Mouse (Mus musculus): Measurements from ENCODE around the gene Slc25a16. TPM values are rescaled to one million over a fixed set of nuclear protein-coding genes. Genes with fewer than 3 reads are reported as not detected.
A peak's percentile ranks its signal among the peaks of the same experiment; 100 is the strongest.

The Slc25a16 gene
- polyA plus RNA-seq, 1 experiment from 2014 or later, result 12.0 TPM

- Histone ChIP-seq H3K4me1 (no peaks in the 10 kb centered on the region), H3K27me3 (no peaks in the 10 kb centered on the region), H3K4me2 (no peak overlapping the region), H3K9ac (no peak overlapping the region), H3K9me3 (no peaks in the 10 kb centered on the region), H3K27ac (no peak overlapping the region), H3K4me3 (no peak overlapping the region), H3K36me3 (no peaks in the 10 kb centered on the region)
- WGBS, result 86% methylated on average over 2 of the region's 2 CpGs
- no peak for ATAC-seq (ENCODE audit: insufficient number of reproducible peaks, low FRiP score, low TSS enrichment, low read depth)
Observed at GRCm38 (mm10) chr10:62911120-62911519, 9.3 kb upstream of the Slc25a16 start.

GRCm38 (mm10) chr10:62918985-62919384 lies 1.4 kb upstream of the Slc25a16 start:
- ATAC-seq (ENCODE audit: insufficient number of reproducible peaks, low FRiP score, low TSS enrichment, low read depth), result no peak
- Histone ChIP-seq H3K27ac (no peak overlapping the region), H3K4me1 (peaks cover 12% of the 10 kb centered on the region), H3K27me3 (no peaks in the 10 kb centered on the region), H3K9ac (no peak overlapping the region), H3K9me3 (no peaks in the 10 kb centered on the region), H3K4me2 (no peak overlapping the region), H3K4me3 (no peak overlapping the region), H3K36me3 (no peaks in the 10 kb centered on the region)
- 67% methylated on average over 3 of the region's 3 CpGs for WGBS

DNA sequence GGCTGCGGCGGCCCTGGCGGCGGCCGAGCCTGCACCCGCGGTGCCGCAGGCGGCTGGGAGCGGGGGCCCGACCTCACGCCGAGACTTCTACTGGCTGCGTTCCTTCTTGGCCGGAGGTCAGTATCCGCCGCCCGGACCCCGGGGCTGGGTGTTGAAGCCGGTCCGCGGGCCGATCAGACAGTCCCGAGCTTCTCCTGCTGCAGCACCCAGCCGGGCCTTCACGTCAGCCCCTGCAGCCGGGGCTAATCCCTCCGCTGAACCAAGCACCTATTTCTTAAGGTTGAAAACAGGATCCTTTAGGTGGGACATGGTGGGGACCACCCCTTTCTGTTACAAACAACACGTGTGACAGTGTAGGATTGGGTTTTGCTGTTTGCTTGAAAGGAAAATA lies 328 bp downstream of the Slc25a16 start:
- peak overlapping the region; percentile 88 for H3K27ac ChIP-seq
- H3K4me2 ChIP-seq, result peak overlapping the region; percentile 84
- peak overlapping the region; percentile 98 for H3K9ac ChIP-seq
- ATAC-seq (ENCODE audit: insufficient number of reproducible peaks, low FRiP score, low TSS enrichment, low read depth), result peak; percentile 56
- H3K9me3 ChIP-seq, result no peaks in the 10 kb centered on the region
- H3K4me1 ChIP-seq, result peaks cover 14% of the 10 kb centered on the region
- no peaks in the 10 kb centered on the region for H3K27me3 ChIP-seq
- peak overlapping the region; percentile 92 for H3K4me3 ChIP-seq
- WGBS, result under 1% methylated on average over 29 of the region's 29 CpGs
- no peaks in the 10 kb centered on the region for H3K36me3 ChIP-seq

DNA sequence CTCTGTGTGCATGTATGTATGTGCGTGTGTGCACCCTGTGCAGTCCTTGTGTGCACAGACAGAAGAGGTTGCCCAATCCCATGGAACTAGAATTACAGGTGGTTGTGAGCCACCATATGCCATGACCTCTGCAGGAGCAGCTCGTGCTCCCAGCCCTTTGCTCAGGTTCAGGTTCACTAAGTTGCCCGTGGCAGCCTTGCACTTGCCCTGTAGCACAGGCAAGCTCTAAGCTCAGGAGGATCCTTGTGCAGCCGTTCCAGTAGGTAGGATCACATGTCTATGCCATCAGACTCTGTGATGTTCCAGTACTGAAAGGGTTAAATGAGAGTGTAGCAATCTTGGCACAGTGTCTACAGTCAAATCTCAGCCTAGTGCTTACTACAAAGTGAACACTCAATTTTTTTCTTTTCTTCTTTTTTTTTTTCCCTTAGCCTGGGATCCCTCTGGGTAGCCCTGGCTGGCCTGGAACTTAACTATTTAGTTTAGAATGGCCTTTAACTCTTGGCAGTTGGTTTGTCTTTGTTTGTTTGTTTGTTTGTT lies 3.7 kb downstream of the Slc25a16 start:
- 86% methylated on average over 4 of the region's 4 CpGs for WGBS
- no peak for ATAC-seq (ENCODE audit: insufficient number of reproducible peaks, low FRiP score, low TSS enrichment, low read depth)
- no peak overlapping the region for H3K4me3 ChIP-seq
- H3K27me3 ChIP-seq, result no peaks in the 10 kb centered on the region
- H3K9me3 ChIP-seq, result no peaks in the 10 kb centered on the region
- no peak overlapping the region for H3K4me2 ChIP-seq
- H3K4me1 ChIP-seq, result peaks cover 14% of the 10 kb centered on the region
- H3K9ac ChIP-seq, result no peak overlapping the region
- no peak overlapping the region for H3K27ac ChIP-seq
- H3K36me3 ChIP-seq, result peaks cover 14% of the 10 kb centered on the region

DNA sequence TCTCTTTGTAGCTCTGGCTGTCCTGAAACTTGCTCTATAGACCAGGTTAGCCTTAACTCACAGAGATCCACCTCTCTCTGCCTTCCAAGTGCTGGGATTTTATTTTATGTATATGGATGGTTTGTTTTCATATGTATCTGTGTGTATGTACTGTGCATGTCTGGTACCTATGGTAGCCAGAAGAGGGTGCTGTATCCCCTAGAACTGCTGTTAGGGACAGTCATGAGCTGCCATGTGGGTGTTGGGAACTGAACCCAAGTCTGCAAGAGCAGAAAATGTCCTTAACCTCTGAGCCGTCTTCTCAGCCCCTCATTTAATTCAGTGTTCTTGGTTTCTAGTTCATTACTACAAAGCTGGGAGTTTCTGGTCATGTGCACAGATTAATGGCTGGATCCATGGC lies 11.9 kb downstream of the Slc25a16 start:
- ATAC-seq (ENCODE audit: insufficient number of reproducible peaks, low FRiP score, low TSS enrichment, low read depth), result no peak
- H3K36me3 ChIP-seq, result peaks cover 53% of the 10 kb centered on the region

DNA sequence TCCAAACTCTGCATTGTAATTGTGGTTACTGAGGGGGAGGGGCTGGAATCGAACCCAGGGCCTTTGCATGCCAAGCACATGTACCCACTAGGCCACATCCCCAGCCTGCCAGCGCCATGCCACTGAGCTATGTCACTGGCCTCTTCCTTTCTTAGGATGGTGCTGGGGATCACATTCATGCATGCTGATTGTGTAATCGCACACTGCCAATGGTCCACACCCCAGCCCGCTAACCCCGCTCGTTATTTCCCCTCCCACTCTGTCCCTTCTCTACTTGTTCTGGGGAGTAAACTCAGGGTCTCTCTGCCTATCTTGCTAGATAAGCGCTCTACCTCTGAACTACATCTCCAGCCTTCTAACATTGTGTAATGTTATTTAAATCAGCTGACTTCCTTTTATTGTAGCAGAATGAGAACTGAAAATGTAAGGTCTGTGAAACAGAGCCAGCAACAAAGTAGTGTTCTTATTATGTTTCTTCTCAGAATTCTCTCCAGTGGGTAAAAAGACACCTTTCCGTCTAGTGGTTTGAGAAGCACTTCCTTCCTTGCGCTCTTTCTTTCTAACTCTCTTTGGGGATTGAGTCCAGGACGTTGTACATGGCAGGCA lies 24.6 kb downstream of the Slc25a16 start:
- Histone ChIP-seq H3K4me3 (no peak overlapping the region), H3K36me3 (peaks cover 30% of the 10 kb centered on the region), H3K27me3 (no peaks in the 10 kb centered on the region), H3K4me1 (peaks cover 4% of the 10 kb centered on the region; the same call in 1 of the 2 replicates), H3K9me3 (no peaks in the 10 kb centered on the region), H3K9ac (no peak overlapping the region), H3K4me2 (no peak overlapping the region), H3K27ac (no peak overlapping the region)
- ATAC-seq (ENCODE audit: insufficient number of reproducible peaks, low FRiP score, low TSS enrichment, low read depth), result no peak
- 83% methylated on average over 10 of the region's 10 CpGs for WGBS

More for the DNA sequence above, 11.9 kb downstream of the Slc25a16 start:
- Histone ChIP-seq H3K4me2 (no peak overlapping the region), H3K4me1 (no peaks in the 10 kb centered on the region), H3K27ac (no peak overlapping the region), H3K27me3 (no peaks in the 10 kb centered on the region), H3K9ac (no peak overlapping the region), H3K9me3 (no peaks in the 10 kb centered on the region), H3K4me3 (no peak overlapping the region)
- 90% methylated on average over 1 of the region's 1 CpGs for WGBS

DNA sequence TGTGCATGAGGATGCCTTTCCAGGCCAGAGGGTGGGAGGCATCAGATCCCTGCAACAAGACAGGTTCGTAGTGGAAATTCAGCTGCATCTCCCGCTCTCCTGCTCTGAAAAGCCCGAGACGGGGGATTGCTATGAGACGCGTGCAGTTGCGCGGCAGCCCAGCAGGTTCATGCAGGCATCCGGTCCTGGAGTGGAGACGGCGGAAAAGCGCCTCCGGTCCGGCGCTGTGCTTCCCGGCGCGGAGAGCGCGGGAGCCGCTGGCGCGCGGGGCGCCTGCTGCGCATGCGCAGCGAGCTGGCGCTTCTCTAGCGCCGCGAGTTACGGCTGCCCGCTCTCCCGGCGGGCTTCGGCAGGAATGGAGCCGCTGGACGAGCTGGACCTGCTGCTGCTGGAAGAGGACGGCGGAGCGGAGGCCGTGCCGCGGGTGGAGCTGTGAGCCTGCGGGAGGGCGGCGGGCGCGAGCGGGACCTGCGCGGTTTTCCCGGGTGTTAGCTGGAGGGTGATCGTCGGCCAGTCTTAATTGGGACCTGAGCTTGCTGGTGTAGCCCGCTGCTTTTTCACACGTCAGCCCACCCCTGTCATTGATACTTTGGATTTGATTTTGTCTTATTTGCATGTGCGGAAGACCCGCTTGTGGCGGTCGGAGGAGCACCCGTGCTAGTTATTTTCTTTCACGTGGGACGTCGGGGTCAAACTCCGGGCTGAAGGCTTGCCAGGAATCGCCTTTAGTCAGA lies 26.5 kb downstream of the Slc25a16 start, which contains the start of gene Dna2:
Gene Dna2 (plus strand): TSS at position 289 of the 734 bp plus-strand sequence.
- peaks cover 26% of the 10 kb centered on the region for H3K36me3 ChIP-seq
- ATAC-seq (ENCODE audit: insufficient number of reproducible peaks, low FRiP score, low TSS enrichment, low read depth), result peak; percentile 79; the same call in 1 of the 2 replicates

DNA sequence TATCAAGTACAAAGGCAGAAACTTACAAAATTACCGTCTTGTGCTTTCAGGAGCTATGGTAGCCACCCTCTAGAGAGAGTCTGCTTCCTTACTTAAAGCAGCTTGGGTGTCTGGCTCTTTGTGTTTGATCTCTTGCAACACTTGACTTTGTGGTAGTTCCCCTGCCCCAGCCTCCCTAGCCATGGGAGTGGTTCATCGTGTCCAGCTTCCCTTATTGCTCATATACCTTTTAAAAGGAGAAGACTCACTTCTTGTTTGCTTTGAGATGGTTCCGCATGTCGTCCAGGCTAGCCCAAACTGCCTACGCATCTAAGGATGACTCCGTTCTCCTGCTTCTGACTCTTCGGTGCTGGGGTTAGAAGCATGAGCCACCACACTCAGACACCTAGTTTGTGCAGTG lies 28.1 kb downstream of the Slc25a16 start:
- Histone ChIP-seq H3K4me2 (no peak overlapping the region), H3K27ac (no peak overlapping the region), H3K9me3 (no peaks in the 10 kb centered on the region), H3K9ac (no peak overlapping the region), H3K36me3 (peaks cover 18% of the 10 kb centered on the region; the same call in 1 of the 2 replicates), H3K27me3 (no peaks in the 10 kb centered on the region), H3K4me3 (no peak overlapping the region), H3K4me1 (peaks cover 4% of the 10 kb centered on the region; the same call in 1 of the 2 replicates)
- 96% methylated on average over 7 of the region's 7 CpGs for WGBS
- no peak for ATAC-seq (ENCODE audit: insufficient number of reproducible peaks, low FRiP score, low TSS enrichment, low read depth)

More for the DNA sequence above, 26.5 kb downstream of the Slc25a16 start, which contains the start of gene Dna2:
- Histone ChIP-seq H3K27ac (peak within 1 kb of the TSS; percentile 84), H3K9me3 (no peaks in the 10 kb centered on the region), H3K9ac (peak within 1 kb of the TSS; percentile 35), H3K4me3 (peak within 1 kb of the TSS; percentile 72), H3K4me2 (peak within 1 kb of the TSS; percentile 79), H3K27me3 (no peaks in the 10 kb centered on the region), H3K4me1 (peaks cover 4% of the 10 kb centered on the region; the same call in 1 of the 2 replicates)
- under 1% methylated on average over 68 of the region's 68 CpGs for WGBS

- no peaks in the 10 kb centered on the region for H3K9me3 ChIP-seq
- H3K36me3 ChIP-seq, result peaks cover 72% of the 10 kb centered on the region
- H3K9ac ChIP-seq, result no peak overlapping the region
- H3K27me3 ChIP-seq, result no peaks in the 10 kb centered on the region
- ATAC-seq (ENCODE audit: insufficient number of reproducible peaks, low FRiP score, low TSS enrichment, low read depth), result no peak
- no peak overlapping the region for H3K27ac ChIP-seq
- WGBS, result 91% methylated on average over 7 of the region's 7 CpGs
- no peak overlapping the region for H3K4me2 ChIP-seq
- H3K4me1 ChIP-seq, result no peaks in the 10 kb centered on the region
- no peak overlapping the region for H3K4me3 ChIP-seq
Observed at GRCm38 (mm10) chr10:62963956-62964355, 43.5 kb downstream of the Slc25a16 start.

GRCm38 (mm10) chr10:62965796-62966195 lies 45.4 kb downstream of the Slc25a16 start:
- Histone ChIP-seq H3K4me1 (no peaks in the 10 kb centered on the region), H3K4me3 (no peak overlapping the region), H3K9ac (no peak overlapping the region), H3K27me3 (no peaks in the 10 kb centered on the region), H3K36me3 (peaks cover 70% of the 10 kb centered on the region), H3K4me2 (no peak overlapping the region), H3K9me3 (no peaks in the 10 kb centered on the region), H3K27ac (no peak overlapping the region)
- ATAC-seq (ENCODE audit: insufficient number of reproducible peaks, low FRiP score, low TSS enrichment, low read depth), result no peak
- 92% methylated on average over 11 of the region's 11 CpGs for WGBS

GRCm38 (mm10) chr10:62966291-62966690 lies 45.9 kb downstream of the Slc25a16 start:
- Histone ChIP-seq H3K36me3 (peaks cover 67% of the 10 kb centered on the region), H3K27me3 (no peaks in the 10 kb centered on the region), H3K4me1 (no peaks in the 10 kb centered on the region), H3K4me3 (no peak overlapping the region), H3K9ac (no peak overlapping the region), H3K9me3 (no peaks in the 10 kb centered on the region), H3K4me2 (no peak overlapping the region), H3K27ac (no peak overlapping the region)
- WGBS, result 93% methylated on average over 15 of the region's 15 CpGs
- ATAC-seq (ENCODE audit: insufficient number of reproducible peaks, low FRiP score, low TSS enrichment, low read depth), result no peak

GRCm38 (mm10) chr10:62971821-62972220 lies 51.4 kb downstream of the Slc25a16 start:
- WGBS, result 81% methylated on average over 16 of the region's 16 CpGs
- Histone ChIP-seq H3K4me2 (no peak overlapping the region), H3K9ac (no peak overlapping the region)

More at GRCm38 (mm10) chr10:62971821-62972220, 51.4 kb downstream of the Slc25a16 start:
- Histone ChIP-seq H3K27me3 (no peaks in the 10 kb centered on the region), H3K9me3 (no peaks in the 10 kb centered on the region), H3K4me1 (no peaks in the 10 kb centered on the region), H3K4me3 (no peak overlapping the region), H3K27ac (no peak overlapping the region), H3K36me3 (peaks cover 49% of the 10 kb centered on the region)
- no peak for ATAC-seq (ENCODE audit: insufficient number of reproducible peaks, low FRiP score, low TSS enrichment, low read depth)

Data from limb, embryonic 15.5 days (tissue).